Mouse (Mus musculus) ES-E14 (cell line): ENCODE measurements around the gene Fam110a.

Experiments used
- HCFC1 ChIP-seq: IDR thresholded peaks from 2 replicates; pipeline ENCODE4 v1.6.1; 2012; ENCODE audit warnings: low read length, inconsistent platforms, borderline replicate concordance; ENCODE audit not compliant: insufficient read depth
- MAFK ChIP-seq: IDR thresholded peaks from 2 replicates; pipeline ENCODE4 v1.6.1; 2014; ENCODE audit warnings: mild to moderate bottlenecking, low read depth, low read length, inconsistent platforms; ENCODE audit not compliant: insufficient read depth
- ZC3H11A ChIP-seq: IDR thresholded peaks from 2 replicates; pipeline ENCODE4 v1.6.1; 2012; ENCODE audit warnings: low read depth, mild to moderate bottlenecking, inconsistent platforms, low read length, borderline replicate concordance

- TF ChIP-seq ZC3H11A (no peak), HCFC1 (no peak), MAFK (no peak)
Observed at GRCm38 (mm10) chr2:152012701-152013100, 32.7 kb upstream of the Fam110a start.
